Mouse (Mus musculus) lung, postnatal 0 days (tissue): ENCODE measurements around the gene Tnfsf9. TPM values are rescaled to one million over a fixed set of nuclear protein-coding genes. Genes with fewer than 3 reads are reported as not detected.

Experiments used
- ATAC-seq: fragments of 200-750 bp; cut with Nextera tagmentation; 2 replicates; pipeline ENCODE4 v1.8.0; 2017; ENCODE audit warnings: moderate library complexity
- DNase-seq: peaks from one replicate; pipeline ENCODE4 v3.0.0-alpha.2; 2016; ENCODE audit warnings: low spot score
- H3K27ac ChIP-seq: fragments of 300-500 bp; sonication (generic); 2 replicates; pipeline ENCODE4 v1.5.1; 2014; ENCODE audit warnings: antibody characterized with exemption, mild to moderate bottlenecking, low read length, mixed read lengths
- H3K27me3 ChIP-seq: fragments of 300-500 bp; sonication (generic); replicated peaks from 2 replicates; pipeline ENCODE4 v1.6.1; 2014; ENCODE audit warnings: low read length, mixed read lengths; ENCODE audit not compliant: insufficient read depth
- H3K36me3 ChIP-seq: fragments of 300-500 bp; sonication (generic); 2 replicates; pipeline ENCODE4 v1.6.1; 2014; ENCODE audit warnings: low read length, mixed read lengths; ENCODE audit not compliant: insufficient read depth
- H3K4me1 ChIP-seq: fragments of 300-500 bp; sonication (generic); 2 replicates; pipeline ENCODE4 v1.6.1; 2014; ENCODE audit warnings: antibody characterized with exemption, low read depth, low read length, mixed read lengths; ENCODE audit not compliant: insufficient read depth
- H3K4me2 ChIP-seq: fragments of 300-500 bp; sonication (generic); replicated peaks from 2 replicates; pipeline ENCODE4 v1.6.1; 2014; ENCODE audit warnings: low read depth, mild to moderate bottlenecking, low read length, moderate library complexity, mixed read lengths
- H3K4me3 ChIP-seq: fragments of 300-500 bp; sonication (generic); 2 replicates; pipeline ENCODE4 v1.5.1; 2014; ENCODE audit warnings: low read depth, low read length
- H3K9ac ChIP-seq: fragments of 300-500 bp; sonication (generic); replicated peaks from 2 replicates; pipeline ENCODE4 v1.6.1; 2014; ENCODE audit warnings: low read depth, mild to moderate bottlenecking
- H3K9me3 ChIP-seq: fragments of 300-500 bp; sonication (generic); 2 replicates; pipeline ENCODE4 v1.6.1; 2016; ENCODE audit warnings: low read length, mixed read lengths
- CTCF ChIP-seq: IDR thresholded peaks from 2 replicates; pipeline ENCODE4 v1.5.1; 2016; ENCODE audit warnings: antibody characterized with exemption, mild to moderate bottlenecking
- EP300 ChIP-seq: IDR thresholded peaks from 2 replicates; pipeline ENCODE4 v1.6.1; 2016; ENCODE audit warnings: antibody characterized with exemption, mild to moderate bottlenecking, control low read depth
- WGBS: fragments of 180-500 bp; shearing (Covaris S2); extraction: QIAGEN DNeasy Blood & Tissue Kit; methylation state at CpG from one replicate; pipeline ENCODE4 v1.1.7; 2014; 5-methylcytosine and 5-hydroxymethylcytosine counted together
- polyA plus RNA-seq: library from polyadenylated mRNA; unstranded; fragments of >200 nt; fragmentation: Nextera tagmentation; extraction: Ambion mirVana; gene quantifications from 2 replicates; pipeline ENCODE4 v1.2.1, GENCODE M21; 2015

Tnfsf9 gene
- polyA plus RNA-seq, 1 experiment from 2014 or later: 3.0 TPM

DNA sequence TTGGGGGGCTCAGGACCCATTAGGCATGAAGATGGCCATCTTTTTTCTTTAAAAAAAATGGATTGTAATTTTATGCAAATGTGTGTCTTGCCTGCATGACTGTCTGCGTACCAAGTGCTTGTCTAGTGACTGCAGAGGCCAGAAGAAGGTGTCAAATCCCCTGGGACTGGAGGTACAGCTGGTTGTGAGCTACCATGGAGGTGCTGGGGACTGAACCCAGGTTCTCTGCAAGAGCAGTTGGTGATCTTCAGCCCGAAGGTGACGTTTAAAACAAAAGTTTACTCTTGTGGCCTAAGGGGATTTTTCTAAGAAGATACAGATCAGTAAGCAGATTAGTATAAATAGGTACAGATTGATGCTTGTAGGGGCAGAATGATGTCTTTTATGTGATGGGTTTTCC lies 30.5 kb downstream of the Tnfsf9 start:
- Histone ChIP-seq H3K36me3 (no peaks in the 10 kb centered on the region), H3K4me2 (no peak overlapping the region), H3K27me3 (no peaks in the 10 kb centered on the region), H3K9me3 (no peaks in the 10 kb centered on the region), H3K9ac (no peak overlapping the region), H3K4me3 (no peak overlapping the region), H3K27ac (no peak overlapping the region), H3K4me1 (no peaks in the 10 kb centered on the region)
- no peak for TF ChIP-seq EP300
- TF ChIP-seq CTCF: no peak
- WGBS: 59% methylated on average over 3 of the region's 3 CpGs
- ATAC-seq (no peak), DNase-seq (no peak)

DNA sequence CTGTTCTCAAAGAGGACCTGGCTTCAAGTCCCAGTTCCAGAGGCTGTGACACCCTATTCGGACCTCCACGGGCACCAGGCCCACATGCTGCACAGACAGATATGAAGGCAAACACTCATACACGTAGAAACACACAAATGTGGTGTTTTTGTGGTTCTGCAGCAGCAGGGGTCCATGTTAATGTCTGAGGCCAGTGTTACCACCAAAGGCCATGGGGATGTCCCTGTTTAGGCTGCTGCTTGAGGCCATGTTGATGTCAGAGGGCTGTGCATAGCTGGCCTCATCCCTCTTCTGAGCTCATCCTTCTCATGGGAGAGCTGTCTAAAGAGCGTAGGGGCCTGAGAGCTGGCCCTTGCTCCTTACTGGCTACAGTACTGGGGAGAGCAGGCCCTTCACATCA lies 33.6 kb downstream of the Tnfsf9 start:
- no peak for TF ChIP-seq EP300
- no peak for TF ChIP-seq CTCF
- Histone ChIP-seq H3K4me3 (no peak overlapping the region), H3K9me3 (no peaks in the 10 kb centered on the region), H3K36me3 (no peaks in the 10 kb centered on the region), H3K27ac (no peak overlapping the region), H3K4me2 (no peak overlapping the region), H3K9ac (no peak overlapping the region), H3K27me3 (no peaks in the 10 kb centered on the region), H3K4me1 (no peaks in the 10 kb centered on the region)
- WGBS: 72% methylated on average over 4 of the region's 4 CpGs
- DNase-seq (no peak), ATAC-seq (no peak)

- TF ChIP-seq CTCF (no peak), EP300 (no peak)
- H3K4me3 ChIP-seq: no peak overlapping the region
- DNase-seq (no peak), ATAC-seq (no peak)
- H3K9me3 ChIP-seq: no peaks in the 10 kb centered on the region
- H3K4me2 ChIP-seq: no peak overlapping the region
- H3K9ac ChIP-seq: no peak overlapping the region
- H3K27me3 ChIP-seq: no peaks in the 10 kb centered on the region
- no peak overlapping the region for H3K27ac ChIP-seq
- H3K4me1 ChIP-seq: no peaks in the 10 kb centered on the region
- H3K36me3 ChIP-seq: no peaks in the 10 kb centered on the region
- 66% methylated on average over 3 of the region's 3 CpGs for WGBS
Measured at GRCm38 (mm10) chr17:57139708-57140107, 34.6 kb downstream of the Tnfsf9 start.

DNA sequence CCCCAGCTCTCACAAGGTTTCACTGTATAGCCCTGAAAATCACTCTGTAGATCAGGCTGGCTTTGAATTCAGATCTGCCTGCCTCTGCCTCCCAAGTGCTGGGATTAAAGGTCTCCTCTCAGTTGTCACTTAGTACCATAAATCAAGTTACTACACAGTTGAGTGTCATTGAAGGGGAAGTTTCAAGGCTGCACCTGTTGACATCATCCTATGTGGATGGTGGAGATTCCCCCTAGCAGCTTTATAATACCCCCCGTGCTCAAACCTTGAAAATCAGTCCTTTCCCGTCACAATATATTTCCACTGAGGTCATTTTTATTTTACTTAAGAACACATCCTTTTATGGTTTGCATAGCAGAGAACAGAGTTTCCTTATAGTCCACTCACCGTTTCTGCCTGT lies 38.6 kb downstream of the Tnfsf9 start:
- H3K27ac ChIP-seq: no peak overlapping the region
- 69% methylated on average over 3 of the region's 3 CpGs for WGBS
- H3K9ac ChIP-seq: no peak overlapping the region
- ATAC-seq (no peak), DNase-seq (no peak)
- no peaks in the 10 kb centered on the region for H3K36me3 ChIP-seq
- no peak overlapping the region for H3K4me2 ChIP-seq
- no peaks in the 10 kb centered on the region for H3K4me1 ChIP-seq
- H3K9me3 ChIP-seq: no peaks in the 10 kb centered on the region
- H3K4me3 ChIP-seq: no peak overlapping the region
- TF ChIP-seq CTCF: no peak
- no peak for TF ChIP-seq EP300
- peaks cover 5% of the 10 kb centered on the region; the same call in 1 of the 2 replicates for H3K27me3 ChIP-seq

GRCm38 (mm10) chr17:57145115-57145514 lies 40.0 kb downstream of the Tnfsf9 start:
- TF ChIP-seq EP300 (no peak), CTCF (no peak)
- Histone ChIP-seq H3K4me3 (no peak overlapping the region), H3K4me2 (no peak overlapping the region), H3K9ac (no peak overlapping the region), H3K27ac (no peak overlapping the region), H3K9me3 (no peaks in the 10 kb centered on the region), H3K27me3 (peaks cover 16% of the 10 kb centered on the region), H3K36me3 (no peaks in the 10 kb centered on the region), H3K4me1 (no peaks in the 10 kb centered on the region)
- DNase-seq (no peak), ATAC-seq (no peak)
- WGBS: 70% methylated on average over 1 of the region's 1 CpGs

DNA sequence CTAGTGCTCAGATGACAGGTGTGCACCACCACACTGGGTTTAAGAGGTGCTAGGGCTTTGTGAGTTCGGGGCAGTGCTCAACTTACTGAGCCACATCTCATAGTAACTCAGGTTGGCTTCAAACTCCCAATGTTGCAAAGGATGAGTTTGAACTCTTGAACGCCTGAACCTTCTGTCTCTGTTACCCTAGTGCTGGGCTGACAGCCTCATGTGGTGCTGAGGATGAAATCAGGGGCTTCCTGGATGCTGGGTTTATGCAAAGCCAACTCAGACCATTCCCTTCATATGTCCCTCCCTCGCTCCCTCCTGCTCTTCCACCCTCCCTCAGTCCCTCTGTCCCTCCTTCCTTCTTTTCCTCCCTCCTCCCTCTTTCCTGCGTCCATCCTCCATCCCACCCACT lies 43.2 kb downstream of the Tnfsf9 start:
- no peaks in the 10 kb centered on the region for H3K9me3 ChIP-seq
- H3K9ac ChIP-seq: no peak overlapping the region
- no peaks in the 10 kb centered on the region for H3K36me3 ChIP-seq
- no peaks in the 10 kb centered on the region for H3K4me1 ChIP-seq
- 66% methylated on average over 4 of the region's 4 CpGs for WGBS
- TF ChIP-seq EP300 (no peak), CTCF (no peak)
- H3K27me3 ChIP-seq: peaks cover 17% of the 10 kb centered on the region
- H3K4me2 ChIP-seq: no peak overlapping the region
- ATAC-seq (no peak), DNase-seq (no peak)
- H3K27ac ChIP-seq: no peak overlapping the region
- no peak overlapping the region for H3K4me3 ChIP-seq
